Mouse (Mus musculus) heart, postnatal 0 days (tissue): ENCODE data around the gene Dcaf11. TPM values are rescaled to one million over a fixed set of nuclear protein-coding genes. Genes with fewer than 3 reads are reported as not detected.

Source experiments
- ATAC-seq: fragments of 200-750 bp; cut with Nextera tagmentation; 2 replicates; pipeline ENCODE4 v1.8.0; 2017; ENCODE audit warnings: low read depth, moderate number of reproducible peaks, moderate library complexity; ENCODE audit not compliant: insufficient read depth
- DNase-seq: peaks from one replicate; pipeline ENCODE4 v3.0.0-alpha.2; 2016; ENCODE audit warnings: low spot score
- H3K27ac ChIP-seq: fragments of 300-500 bp; sonication (generic); 2 replicates; pipeline ENCODE4 v1.5.1; 2014; ENCODE audit warnings: low read depth, mild to moderate bottlenecking
- H3K27me3 ChIP-seq: fragments of 300-500 bp; sonication (generic); 2 replicates; pipeline ENCODE4 v1.6.1; 2014; ENCODE audit warnings: low read length, mixed read lengths; ENCODE audit not compliant: control insufficient read depth, insufficient read depth
- H3K36me3 ChIP-seq: fragments of 300-500 bp; sonication (generic); replicated peaks from 2 replicates; pipeline ENCODE4 v1.6.1; 2014; ENCODE audit warnings: low read length, mixed read lengths; ENCODE audit not compliant: control insufficient read depth, insufficient read depth
- H3K4me1 ChIP-seq: fragments of 300-500 bp; sonication (generic); 2 replicates; pipeline ENCODE4 v1.6.1; 2014; ENCODE audit warnings: antibody characterized with exemption; ENCODE audit not compliant: control insufficient read depth, insufficient read depth
- H3K4me2 ChIP-seq: fragments of 300-500 bp; sonication (generic); 2 replicates; pipeline ENCODE4 v1.6.1; 2014; ENCODE audit warnings: low read depth, mild to moderate bottlenecking, low read length, moderate library complexity
- H3K4me3 ChIP-seq: fragments of 300-500 bp; sonication (generic); 2 replicates; pipeline ENCODE4 v1.5.1; 2014; ENCODE audit warnings: low read depth, low read length
- H3K9ac ChIP-seq: fragments of 300-500 bp; sonication (generic); replicated peaks from 2 replicates; pipeline ENCODE4 v1.6.1; 2014; ENCODE audit warnings: low read depth, low read length, mixed read lengths
- H3K9me3 ChIP-seq: fragments of 300-500 bp; sonication (generic); replicated peaks from 2 replicates; pipeline ENCODE4 v1.6.1; 2016; ENCODE audit warnings: low read length; ENCODE audit not compliant: control insufficient read depth
- CTCF ChIP-seq: IDR thresholded peaks from 2 replicates; pipeline ENCODE4 v1.5.1; 2016; ENCODE audit warnings: antibody characterized with exemption, control low read depth, low read depth
- EP300 ChIP-seq: IDR thresholded peaks from 2 replicates; pipeline ENCODE4 v1.6.1; 2016; ENCODE audit warnings: antibody characterized with exemption, low read depth
- WGBS: fragments of 180-500 bp; shearing (Covaris S2); extraction: QIAGEN DNeasy Blood & Tissue Kit; methylation state at CpG from one replicate; pipeline ENCODE4 v1.1.7; 2014; 5-methylcytosine and 5-hydroxymethylcytosine counted together
- polyA plus RNA-seq: library from polyadenylated mRNA; unstranded; fragments of >200 nt; fragmentation: Nextera tagmentation; extraction: Ambion mirVana; gene quantifications from 2 replicates; pipeline ENCODE4 v1.2.1, GENCODE M21; 2015
- total RNA-seq: library from RNA; depleted of rRNA; stranded (reverse); fragments of >200 nt; gene quantifications from 2 replicates; pipeline ENCODE4 v1.2.3, GENCODE M21; 2014; ENCODE audit warnings: low replicate concordance

Gene Dcaf11
- total and polyA plus RNA-seq, 2 experiments from 2014 or later: 74.4 to 81.6 TPM

- TF ChIP-seq CTCF (no peak), EP300 (no peak)
- Histone ChIP-seq H3K9me3 (no peaks in the 10 kb centered on the region), H3K36me3 (peaks cover 25% of the 10 kb centered on the region), H3K4me3 (no peak overlapping the region), H3K27me3 (no peaks in the 10 kb centered on the region), H3K4me1 (no peaks in the 10 kb centered on the region), H3K27ac (no peak overlapping the region), H3K4me2 (no peak overlapping the region), H3K9ac (no peak overlapping the region)
- ATAC-seq (no peak), DNase-seq (no peak)
- WGBS: 21% methylated on average over 6 of the region's 6 CpGs
Measured at GRCm38 (mm10) chr14:55613346-55613745, 53.5 kb downstream of the Dcaf11 start.

- Histone ChIP-seq H3K9me3 (no peaks in the 10 kb centered on the region), H3K4me1 (no peaks in the 10 kb centered on the region; the same call in 1 of the 2 replicates), H3K9ac (no peak overlapping the region), H3K27me3 (no peaks in the 10 kb centered on the region), H3K4me2 (no peak overlapping the region), H3K27ac (no peak overlapping the region), H3K4me3 (no peak overlapping the region), H3K36me3 (peaks cover 12% of the 10 kb centered on the region)
- ATAC-seq (no peak), DNase-seq (no peak)
- TF ChIP-seq EP300: no peak
- TF ChIP-seq CTCF: no peak
- WGBS: 62% methylated on average over 7 of the region's 7 CpGs
Measured at GRCm38 (mm10) chr14:55614565-55615178, 54.9 kb downstream of the Dcaf11 start.

GRCm38 (mm10) chr14:55615876-55616275 lies 56.1 kb downstream of the Dcaf11 start:
- WGBS: 49% methylated on average over 2 of the region's 2 CpGs
- H3K36me3 ChIP-seq: peaks cover 1% of the 10 kb centered on the region; the same call in 1 of the 2 replicates

DNA sequence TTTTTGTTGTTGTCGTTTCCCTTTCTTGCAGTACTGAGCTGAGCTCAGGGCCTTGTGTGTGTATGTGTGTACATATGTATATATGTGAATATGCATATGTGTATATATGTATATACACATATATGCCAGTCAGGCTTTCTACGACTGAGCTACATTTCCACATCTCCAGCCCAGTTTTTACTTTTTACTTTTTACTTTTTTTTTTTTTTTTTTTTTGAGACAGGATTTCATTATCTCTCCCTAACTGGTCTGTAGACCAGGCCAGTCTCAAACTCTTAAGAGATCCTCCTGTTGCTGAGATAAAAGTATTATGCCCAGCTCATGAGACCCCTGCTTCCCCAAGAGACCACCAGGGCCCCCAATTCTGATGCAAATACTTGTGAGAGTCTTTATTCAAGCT lies 57.0 kb downstream of the Dcaf11 start:
- DNase-seq: no peak
- no peak for TF ChIP-seq EP300
- no peak for TF ChIP-seq CTCF
- Histone ChIP-seq H3K9me3 (no peaks in the 10 kb centered on the region), H3K27me3 (no peaks in the 10 kb centered on the region), H3K36me3 (no peaks in the 10 kb centered on the region), H3K4me3 (no peak overlapping the region), H3K27ac (no peak overlapping the region), H3K9ac (no peak overlapping the region), H3K4me1 (no peaks in the 10 kb centered on the region; the same call in 1 of the 2 replicates), H3K4me2 (no peak overlapping the region)
- 76% methylated on average over 2 of the region's 2 CpGs for WGBS
- ATAC-seq: no peak

More at GRCm38 (mm10) chr14:55615876-55616275, 56.1 kb downstream of the Dcaf11 start:
- Histone ChIP-seq H3K4me3 (no peak overlapping the region), H3K4me2 (no peak overlapping the region), H3K4me1 (no peaks in the 10 kb centered on the region; the same call in 1 of the 2 replicates), H3K27me3 (no peaks in the 10 kb centered on the region), H3K9ac (no peak overlapping the region), H3K27ac (no peak overlapping the region), H3K9me3 (no peaks in the 10 kb centered on the region)
- ATAC-seq (no peak), DNase-seq (no peak)
- TF ChIP-seq EP300 (no peak), CTCF (no peak)

- Histone ChIP-seq H3K4me2 (peak within 1 kb of the TSS; percentile 48), H3K4me1 (no peaks in the 10 kb centered on the region; the same call in 1 of the 2 replicates), H3K9ac (no peak within 1 kb of the TSS), H3K4me3 (peak within 1 kb of the TSS; percentile 14; the same call in 1 of the 2 replicates), H3K27me3 (no peaks in the 10 kb centered on the region), H3K27ac (no peak within 1 kb of the TSS), H3K9me3 (no peaks in the 10 kb centered on the region), H3K36me3 (no peaks in the 10 kb centered on the region)
- TF ChIP-seq EP300 (no peak), CTCF (peak; percentile 43)
- DNase-seq (peak; percentile 76), ATAC-seq (peak; percentile 88)
- 13% methylated on average over 21 of the region's 21 CpGs for WGBS
Measured at GRCm38 (mm10) chr14:55617822-55618221, 58.0 kb downstream of the Dcaf11 start, which contains the start of gene Rec8. Rec8 (plus strand) TSS chr14:55618037.
